Mouse (Mus musculus): ENCODE measurements around the gene Stim1. TPM values are rescaled to one million over a fixed set of nuclear protein-coding genes. Genes with fewer than 3 reads are reported as not detected.
A peak's percentile ranks its signal among the peaks of the same experiment; 100 is the strongest.

The Stim1 gene
- polyA plus RNA-seq, 1 experiment from 2014 or later: 36.4 TPM

DNA sequence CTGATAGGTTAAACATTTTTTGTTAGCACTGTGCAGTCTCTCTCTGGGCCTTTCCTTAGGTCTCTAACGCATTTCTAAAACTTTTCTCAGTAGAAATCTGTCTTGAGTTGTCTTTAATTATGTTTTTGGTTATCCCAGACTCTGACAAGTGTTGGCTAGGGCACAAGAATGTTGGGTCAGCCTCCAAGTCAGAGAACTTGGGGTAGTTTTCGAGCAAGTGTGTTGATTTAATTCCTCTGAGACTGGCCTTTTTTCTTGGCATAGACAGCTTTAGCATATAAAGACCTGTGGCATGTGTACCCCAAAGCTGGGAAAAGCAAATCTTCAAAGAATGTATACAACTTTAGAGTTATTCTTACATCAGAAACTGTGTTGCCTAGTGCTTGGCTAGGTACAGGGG, 78.3 kb downstream of the Stim1 start:
- Histone ChIP-seq H3K4me2 (ENCODE audit: low read depth, low read length) (no peak overlapping the region), H3K9me3 (ENCODE audit: control insufficient read depth, low read length) (no peaks in the 10 kb centered on the region), H3K4me1 (ENCODE audit: control insufficient read depth, insufficient read depth, low read length) (peaks cover 5% of the 10 kb centered on the region; the same call in 1 of the 2 replicates), H3K27me3 (replicated peaks; ENCODE audit: control insufficient read depth, insufficient read depth, low read length) (no peaks in the 10 kb centered on the region), H3K4me3 (ENCODE audit: low read depth, low read length) (no peak overlapping the region), H3K36me3 (ENCODE audit: control insufficient read depth, insufficient read depth, low read length) (no peaks in the 10 kb centered on the region), H3K9ac (ENCODE audit: low read depth, low read length) (no peak overlapping the region), H3K27ac (replicated peaks; ENCODE audit: low read depth, low read length) (peak overlapping the region; percentile 58)
- 21% methylated on average over 2 of the region's 2 CpGs for WGBS
- ATAC-seq (ENCODE audit: low read depth) (no peak), DNase-seq (ENCODE audit: low spot score) (peak; percentile 79)

DNA sequence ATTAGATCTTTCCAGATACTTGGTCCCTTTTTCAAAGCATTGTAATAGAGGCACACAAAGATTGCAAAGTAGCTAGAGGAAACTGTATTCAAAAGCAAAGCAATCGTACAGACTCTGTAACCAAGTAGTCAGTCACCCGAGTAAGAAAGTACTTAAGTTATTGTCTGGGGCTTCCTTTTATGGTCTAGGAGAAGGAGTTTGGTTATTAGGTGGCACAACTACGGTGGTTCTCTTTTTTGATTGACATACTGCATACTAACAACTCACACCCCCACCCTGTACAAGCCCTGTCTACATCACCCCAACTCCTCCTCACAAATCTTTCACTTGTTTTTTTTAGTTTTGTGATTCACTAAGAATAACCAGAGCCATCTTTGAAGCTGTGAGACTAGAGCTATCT, 79.7 kb downstream of the Stim1 start:
- Histone ChIP-seq H3K9ac (ENCODE audit: low read depth, low read length) (no peak overlapping the region), H3K4me2 (ENCODE audit: low read depth, low read length) (no peak overlapping the region), H3K4me1 (ENCODE audit: control insufficient read depth, insufficient read depth, low read length) (peaks cover 5% of the 10 kb centered on the region; the same call in 1 of the 2 replicates), H3K36me3 (ENCODE audit: control insufficient read depth, insufficient read depth, low read length) (no peaks in the 10 kb centered on the region), H3K27ac (replicated peaks; ENCODE audit: low read depth, low read length) (no peak overlapping the region), H3K9me3 (ENCODE audit: control insufficient read depth, low read length) (no peaks in the 10 kb centered on the region), H3K4me3 (ENCODE audit: low read depth, low read length) (no peak overlapping the region), H3K27me3 (replicated peaks; ENCODE audit: control insufficient read depth, insufficient read depth, low read length) (no peaks in the 10 kb centered on the region)
- ATAC-seq (ENCODE audit: low read depth) (no peak), DNase-seq (ENCODE audit: low spot score) (no peak)
- 71% methylated on average over 3 of the region's 3 CpGs for WGBS

DNA sequence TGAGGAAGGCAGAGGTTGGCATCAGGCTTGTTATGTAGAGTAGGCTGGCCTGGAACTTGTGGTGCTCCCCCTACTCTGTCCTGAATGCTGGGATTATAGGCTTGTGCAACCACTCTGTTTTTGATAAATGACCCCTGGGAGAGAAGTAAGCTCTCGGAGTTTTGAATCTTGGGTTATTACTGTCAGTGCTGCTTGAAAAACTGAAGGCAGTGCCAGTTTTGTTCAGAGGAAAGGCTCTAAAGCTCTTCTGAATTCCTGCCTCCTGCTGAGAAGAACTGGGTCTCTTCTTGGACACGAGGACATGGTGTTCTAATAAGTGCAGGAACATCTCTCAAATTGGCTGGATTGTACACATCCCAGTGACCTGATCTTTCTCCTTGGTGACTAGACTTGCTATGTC, 81.1 kb downstream of the Stim1 start:
- H3K9ac ChIP-seq (ENCODE audit: low read depth, low read length): no peak overlapping the region
- 43% methylated on average over 2 of the region's 2 CpGs for WGBS
- ATAC-seq (ENCODE audit: low read depth) (no peak), DNase-seq (ENCODE audit: low spot score) (no peak)
- no peaks in the 10 kb centered on the region for H3K9me3 ChIP-seq (ENCODE audit: control insufficient read depth, low read length)
- H3K27me3 ChIP-seq (replicated peaks; ENCODE audit: control insufficient read depth, insufficient read depth, low read length): no peaks in the 10 kb centered on the region
- no peak overlapping the region for H3K4me2 ChIP-seq (ENCODE audit: low read depth, low read length)
- H3K36me3 ChIP-seq (ENCODE audit: control insufficient read depth, insufficient read depth, low read length): no peaks in the 10 kb centered on the region
- no peak overlapping the region for H3K4me3 ChIP-seq (ENCODE audit: low read depth, low read length)
- no peak overlapping the region for H3K27ac ChIP-seq (replicated peaks; ENCODE audit: low read depth, low read length)
- H3K4me1 ChIP-seq (ENCODE audit: control insufficient read depth, insufficient read depth, low read length): peaks cover 5% of the 10 kb centered on the region; the same call in 1 of the 2 replicates

DNA sequence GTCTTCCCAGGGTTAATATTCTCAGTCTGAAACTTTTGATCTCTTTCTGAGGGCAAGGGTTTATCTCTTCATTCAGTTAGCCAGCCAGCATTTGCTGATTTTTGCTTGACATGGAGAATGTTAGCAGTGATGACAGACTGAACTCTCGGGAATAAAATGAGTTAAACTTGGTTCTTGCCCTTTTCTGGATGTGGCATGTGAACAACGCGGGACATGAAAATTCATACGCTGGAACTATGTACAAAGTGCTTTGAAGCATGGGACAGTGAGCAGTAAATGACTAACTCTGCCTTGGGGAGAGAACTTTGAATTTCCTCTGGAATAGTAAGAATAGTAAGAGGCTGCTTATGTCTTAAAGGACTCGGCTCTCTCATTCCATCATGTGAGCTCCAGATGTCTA, 81.6 kb downstream of the Stim1 start:
- no peak overlapping the region for H3K27ac ChIP-seq (replicated peaks; ENCODE audit: low read depth, low read length)
- H3K4me1 ChIP-seq (ENCODE audit: control insufficient read depth, insufficient read depth, low read length): peaks cover 5% of the 10 kb centered on the region; the same call in 1 of the 2 replicates
- H3K36me3 ChIP-seq (ENCODE audit: control insufficient read depth, insufficient read depth, low read length): no peaks in the 10 kb centered on the region
- ATAC-seq (ENCODE audit: low read depth) (no peak), DNase-seq (ENCODE audit: low spot score) (no peak)
- no peak overlapping the region for H3K4me2 ChIP-seq (ENCODE audit: low read depth, low read length)
- 60% methylated on average over 5 of the region's 5 CpGs for WGBS
- H3K27me3 ChIP-seq (replicated peaks; ENCODE audit: control insufficient read depth, insufficient read depth, low read length): no peaks in the 10 kb centered on the region
- no peak overlapping the region for H3K4me3 ChIP-seq (ENCODE audit: low read depth, low read length)
- no peaks in the 10 kb centered on the region for H3K9me3 ChIP-seq (ENCODE audit: control insufficient read depth, low read length)
- H3K9ac ChIP-seq (ENCODE audit: low read depth, low read length): no peak overlapping the region

DNA sequence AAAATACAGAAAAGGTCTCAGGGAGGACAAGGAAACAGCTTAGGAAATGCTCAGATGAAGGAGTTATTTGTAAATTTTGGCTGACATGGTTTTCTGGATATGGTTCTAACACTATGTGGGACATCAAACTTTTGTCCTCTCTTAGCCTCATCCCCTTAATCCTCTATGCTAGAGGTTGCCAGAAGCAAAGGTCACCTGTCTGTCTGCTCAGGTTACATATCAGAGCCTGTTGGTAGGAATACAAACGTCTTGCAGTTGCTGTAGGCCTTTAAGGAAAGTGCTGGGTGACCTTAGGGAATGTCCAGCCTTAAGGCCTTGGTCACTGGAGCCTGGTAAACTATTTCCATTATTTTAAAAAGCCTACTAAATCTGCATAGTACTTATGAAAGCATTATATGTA, 85.8 kb downstream of the Stim1 start:
- H3K27ac ChIP-seq (replicated peaks; ENCODE audit: low read depth, low read length): no peak overlapping the region
- no peak overlapping the region for H3K9ac ChIP-seq (ENCODE audit: low read depth, low read length)
- WGBS: 16% methylated on average over 1 of the region's 1 CpGs
- ATAC-seq (ENCODE audit: low read depth) (no peak), DNase-seq (ENCODE audit: low spot score) (no peak)
- no peak overlapping the region for H3K4me3 ChIP-seq (ENCODE audit: low read depth, low read length)
- no peaks in the 10 kb centered on the region for H3K36me3 ChIP-seq (ENCODE audit: control insufficient read depth, insufficient read depth, low read length)
- no peaks in the 10 kb centered on the region for H3K27me3 ChIP-seq (replicated peaks; ENCODE audit: control insufficient read depth, insufficient read depth, low read length)
- no peaks in the 10 kb centered on the region for H3K9me3 ChIP-seq (ENCODE audit: control insufficient read depth, low read length)
- H3K4me2 ChIP-seq (ENCODE audit: low read depth, low read length): no peak overlapping the region
- H3K4me1 ChIP-seq (ENCODE audit: control insufficient read depth, insufficient read depth, low read length): no peaks in the 10 kb centered on the region

DNA sequence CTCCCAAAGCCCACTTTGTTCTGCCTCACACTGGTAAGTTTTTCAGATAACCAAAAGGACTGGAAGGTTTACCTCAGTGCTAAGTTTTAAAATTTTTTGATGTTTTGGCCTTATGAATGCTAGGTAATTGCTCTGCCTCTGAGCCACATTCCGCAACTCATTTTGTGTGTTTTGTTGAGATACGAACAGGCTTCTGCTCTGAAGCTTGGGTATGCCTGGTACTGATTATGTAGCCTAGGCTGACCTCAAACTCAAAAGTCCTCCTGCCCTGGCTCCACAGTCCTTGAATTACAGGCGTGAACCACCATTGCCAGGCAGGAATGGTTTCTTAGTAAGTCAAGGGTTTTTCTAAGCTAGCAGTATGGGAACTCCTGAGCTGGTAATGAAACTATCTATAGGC, 90.5 kb downstream of the Stim1 start:
- H3K27ac ChIP-seq (replicated peaks; ENCODE audit: low read depth, low read length): no peak overlapping the region
- no peaks in the 10 kb centered on the region for H3K27me3 ChIP-seq (replicated peaks; ENCODE audit: control insufficient read depth, insufficient read depth, low read length)
- 68% methylated on average over 3 of the region's 3 CpGs for WGBS
- no peaks in the 10 kb centered on the region for H3K4me1 ChIP-seq (ENCODE audit: control insufficient read depth, insufficient read depth, low read length)
- no peak overlapping the region for H3K4me3 ChIP-seq (ENCODE audit: low read depth, low read length)
- no peak overlapping the region for H3K4me2 ChIP-seq (ENCODE audit: low read depth, low read length)
- H3K36me3 ChIP-seq (ENCODE audit: control insufficient read depth, insufficient read depth, low read length): no peaks in the 10 kb centered on the region
- no peak overlapping the region for H3K9ac ChIP-seq (ENCODE audit: low read depth, low read length)
- no peaks in the 10 kb centered on the region for H3K9me3 ChIP-seq (ENCODE audit: control insufficient read depth, low read length)
- no peak for DNase-seq (ENCODE audit: low spot score)
- ATAC-seq (ENCODE audit: low read depth): no peak

DNA sequence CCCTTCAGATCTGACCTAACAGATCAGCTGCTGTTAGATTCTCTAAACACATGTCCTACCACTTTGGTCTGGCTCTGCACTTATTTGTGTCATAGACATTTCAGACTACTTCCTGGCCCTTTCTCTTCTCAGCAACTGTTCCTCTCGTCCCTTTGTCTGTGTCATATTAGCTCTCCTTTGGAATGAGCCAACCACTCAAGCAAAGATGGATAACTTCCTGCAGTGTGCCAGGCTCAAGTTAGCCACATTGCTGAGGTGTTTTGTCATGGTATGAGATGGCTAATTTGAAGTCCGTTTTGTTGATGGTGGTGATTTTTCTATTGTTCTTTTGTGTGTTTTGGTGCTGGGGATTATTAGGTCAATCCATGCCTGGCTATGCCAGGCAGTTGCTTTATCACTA, 93.7 kb downstream of the Stim1 start:
- H3K27ac ChIP-seq (replicated peaks; ENCODE audit: low read depth, low read length): no peak overlapping the region
- no peak overlapping the region for H3K4me3 ChIP-seq (ENCODE audit: low read depth, low read length)
- no peak for ATAC-seq (ENCODE audit: low read depth)
- H3K36me3 ChIP-seq (ENCODE audit: control insufficient read depth, insufficient read depth, low read length): no peaks in the 10 kb centered on the region
- no peaks in the 10 kb centered on the region for H3K4me1 ChIP-seq (ENCODE audit: control insufficient read depth, insufficient read depth, low read length)
- no peak overlapping the region for H3K9ac ChIP-seq (ENCODE audit: low read depth, low read length)
- no peak for DNase-seq (ENCODE audit: low spot score)
- 38% methylated on average over 2 of the region's 2 CpGs for WGBS
- no peaks in the 10 kb centered on the region for H3K27me3 ChIP-seq (replicated peaks; ENCODE audit: control insufficient read depth, insufficient read depth, low read length)
- no peak overlapping the region for H3K4me2 ChIP-seq (ENCODE audit: low read depth, low read length)
- no peaks in the 10 kb centered on the region for H3K9me3 ChIP-seq (ENCODE audit: control insufficient read depth, low read length)

DNA sequence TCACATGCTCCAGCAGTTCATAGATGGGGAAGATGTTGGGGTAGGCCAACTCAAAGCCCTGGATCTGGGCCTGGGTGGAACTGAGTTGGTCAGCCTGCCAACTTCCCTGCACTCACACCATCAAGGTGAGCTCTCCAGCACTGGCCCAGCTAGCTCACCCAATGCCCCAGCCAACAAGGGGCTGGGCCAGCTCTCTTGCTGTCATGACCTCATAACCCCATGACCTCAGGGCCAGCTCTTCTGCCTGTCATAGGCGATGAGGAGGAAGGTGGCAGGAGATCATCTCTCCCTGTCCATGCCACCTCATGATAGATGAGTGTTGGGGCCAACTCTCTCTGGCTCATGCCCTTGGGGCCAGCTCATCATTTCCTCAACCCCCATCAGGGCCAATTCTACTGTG, 96.2 kb downstream of the Stim1 start:
- Histone ChIP-seq H3K36me3 (ENCODE audit: control insufficient read depth, insufficient read depth, low read length) (no peaks in the 10 kb centered on the region), H3K4me2 (ENCODE audit: low read depth, low read length) (no peak overlapping the region), H3K27ac (replicated peaks; ENCODE audit: low read depth, low read length) (no peak overlapping the region), H3K9ac (ENCODE audit: low read depth, low read length) (no peak overlapping the region), H3K27me3 (replicated peaks; ENCODE audit: control insufficient read depth, insufficient read depth, low read length) (no peaks in the 10 kb centered on the region), H3K4me1 (ENCODE audit: control insufficient read depth, insufficient read depth, low read length) (no peaks in the 10 kb centered on the region), H3K9me3 (ENCODE audit: control insufficient read depth, low read length) (no peaks in the 10 kb centered on the region), H3K4me3 (ENCODE audit: low read depth, low read length) (no peak overlapping the region)
- 78% methylated on average over 1 of the region's 1 CpGs for whole genome bisulfite sequencing
- no peak for ATAC-seq (ENCODE audit: low read depth)
- DNase-seq (ENCODE audit: low spot score): no peak

DNA sequence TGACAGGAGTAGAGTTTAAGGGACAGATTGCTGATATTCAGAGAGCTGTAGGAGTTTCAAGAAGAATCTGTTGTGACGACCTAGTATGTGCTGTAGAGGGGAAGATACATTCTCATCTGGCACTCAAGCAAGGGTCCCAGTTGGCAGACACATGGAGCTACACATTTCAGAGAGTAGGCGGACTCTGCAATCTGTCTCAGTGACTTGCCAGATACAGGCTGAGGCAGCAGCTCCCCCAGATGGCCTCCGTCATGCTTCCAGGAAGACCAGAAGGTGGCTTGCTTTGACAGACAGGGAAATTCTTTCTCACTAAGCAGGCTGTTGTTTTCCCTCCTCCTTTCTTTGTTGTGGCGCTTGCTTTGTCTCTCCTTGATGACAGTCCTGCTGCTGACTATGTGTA, 102.1 kb downstream of the Stim1 start:
- H3K27ac ChIP-seq (replicated peaks; ENCODE audit: low read depth, low read length): no peak overlapping the region
- no peaks in the 10 kb centered on the region for H3K4me1 ChIP-seq (ENCODE audit: control insufficient read depth, insufficient read depth, low read length)
- H3K27me3 ChIP-seq (replicated peaks; ENCODE audit: control insufficient read depth, insufficient read depth, low read length): no peaks in the 10 kb centered on the region
- H3K9ac ChIP-seq (ENCODE audit: low read depth, low read length): no peak overlapping the region
- 38% methylated on average over 4 of the region's 4 CpGs for WGBS
- no peaks in the 10 kb centered on the region for H3K9me3 ChIP-seq (ENCODE audit: control insufficient read depth, low read length)
- H3K36me3 ChIP-seq (ENCODE audit: control insufficient read depth, insufficient read depth, low read length): no peaks in the 10 kb centered on the region
- no peak overlapping the region for H3K4me3 ChIP-seq (ENCODE audit: low read depth, low read length)
- DNase-seq (ENCODE audit: low spot score) (peak; percentile 69), ATAC-seq (ENCODE audit: low read depth) (no peak)
- H3K4me2 ChIP-seq (ENCODE audit: low read depth, low read length): no peak overlapping the region
